Mouse (Mus musculus): ENCODE results near the gene Ms4a15. TPM values are rescaled to one million over a fixed set of nuclear protein-coding genes. Genes with fewer than 3 reads are reported as not detected.

The Ms4a15 gene
- total RNA-seq, 2 experiments from 2014 or later: not detected

GRCm38 (mm10) chr19:10965721-10966120 is 27.3 kb downstream of the Ms4a15 start:
- ATAC-seq (replicated peaks; ENCODE audit: poor library complexity): no peak

- ATAC-seq (replicated peaks; ENCODE audit: poor library complexity): no peak
These were observed 33.1 kb downstream of the Ms4a15 start for GRCm38 (mm10) chr19:10959978-10960346.

GRCm38 (mm10) chr19:10959085-10959977 is 33.7 kb downstream of the Ms4a15 start:
- peak; percentile 93 for ATAC-seq (replicated peaks; ENCODE audit: poor library complexity)

GRCm38 (mm10) chr19:10952021-10952939 is 40.8 kb downstream of the Ms4a15 start:
- no peak for ATAC-seq (replicated peaks; ENCODE audit: poor library complexity)

GRCm38 (mm10) chr19:10949558-10949957 is 43.5 kb downstream of the Ms4a15 start:
- no peak for ATAC-seq (replicated peaks; ENCODE audit: poor library complexity)

GRCm38 (mm10) chr19:10949112-10949511 is 43.9 kb downstream of the Ms4a15 start, which contains the start of gene Ccdc86:
Gene Ccdc86, minus strand, starts transcription at chr19:10949266.
- peak; percentile 94 for ATAC-seq (replicated peaks; ENCODE audit: poor library complexity)

- ATAC-seq (replicated peaks; ENCODE audit: poor library complexity): 0 out of 2 replicates have a peak, but pooled peaks have one; percentile 3
These were observed 44.6 kb downstream of the Ms4a15 start for GRCm38 (mm10) chr19:10948416-10948815.

GRCm38 (mm10) chr19:10947219-10947618 is 45.8 kb downstream of the Ms4a15 start:
- ATAC-seq (replicated peaks; ENCODE audit: poor library complexity): peak; percentile 31

- no peak for ATAC-seq (replicated peaks; ENCODE audit: poor library complexity)
These were observed 46.5 kb downstream of the Ms4a15 start for GRCm38 (mm10) chr19:10946506-10946905.

GRCm38 (mm10) chr19:10943955-10944354 is 49.1 kb downstream of the Ms4a15 start:
- peak; percentile 21 for ATAC-seq (replicated peaks; ENCODE audit: poor library complexity)

GRCm38 (mm10) chr19:10940801-10941457 is 52.1 kb downstream of the Ms4a15 start:
- ATAC-seq (replicated peaks; ENCODE audit: poor library complexity): 0 out of 2 replicates have a peak, but pooled peaks have one; percentile 3

- peak; percentile 88 for ATAC-seq (replicated peaks; ENCODE audit: poor library complexity)
These were observed 52.8 kb downstream of the Ms4a15 start for GRCm38 (mm10) chr19:10940097-10940800.

- ATAC-seq (replicated peaks; ENCODE audit: poor library complexity): no peak
These were observed 54.3 kb downstream of the Ms4a15 start for GRCm38 (mm10) chr19:10938771-10939170.

GRCm38 (mm10) chr19:10937110-10937563 is 55.9 kb downstream of the Ms4a15 start, which contains the start of gene Ptgdr2:
Gene Ptgdr2, plus strand, starts transcription at chr19:10937160.
- ATAC-seq (replicated peaks; ENCODE audit: poor library complexity): peak; percentile 58

GRCm38 (mm10) chr19:10936077-10936476 is 57.0 kb downstream of the Ms4a15 start:
- ATAC-seq (replicated peaks; ENCODE audit: poor library complexity): no peak

GRCm38 (mm10) chr19:10935029-10935428 is 58.0 kb downstream of the Ms4a15 start:
- no peak for ATAC-seq (replicated peaks; ENCODE audit: poor library complexity)

- ATAC-seq (replicated peaks; ENCODE audit: poor library complexity): peak; percentile 65
These were observed 62.4 kb downstream of the Ms4a15 start for GRCm38 (mm10) chr19:10930641-10931040.
